Mouse (Mus musculus): ENCODE results near the gene Mfsd14b. TPM values are rescaled to one million over a fixed set of nuclear protein-coding genes. Genes with fewer than 3 reads are reported as not detected.

Gene Mfsd14b
- polyA plus RNA-seq, 1 experiment: 0.66 TPM

- peaks cover 13% of the 10 kb centered on the region for H3K4me1 ChIP-seq (ENCODE audit: control insufficient read depth)
- peaks cover 24% of the 10 kb centered on the region for H3K36me3 ChIP-seq (ENCODE audit: control insufficient read depth)
- no peaks in the 10 kb centered on the region for H3K9me3 ChIP-seq (ENCODE audit: control insufficient read depth, low read length)
- no peak for TF ChIP-seq GATA1 (IDR thresholded peaks at IDR 0.05; ENCODE audit: low read length)
- TF ChIP-seq TAL1 (IDR thresholded peaks at IDR 0.05; ENCODE audit: low read length): no peak
- H3K27me3 ChIP-seq (ENCODE audit: control insufficient read depth): no peaks in the 10 kb centered on the region
- H3K4me3 ChIP-seq (replicated peaks): no peak overlapping the region
These were observed 12.1 kb downstream of the Mfsd14b start for GRCm38 (mm10) chr13:65100678-65101077.

GRCm38 (mm10) chr13:65097018-65097417 lies 15.8 kb downstream of the Mfsd14b start:
- Histone ChIP-seq H3K36me3 (ENCODE audit: control insufficient read depth) (peaks cover 29% of the 10 kb centered on the region), H3K9me3 (ENCODE audit: control insufficient read depth, low read length) (no peaks in the 10 kb centered on the region), H3K27me3 (ENCODE audit: control insufficient read depth) (no peaks in the 10 kb centered on the region), H3K4me1 (ENCODE audit: control insufficient read depth) (peaks cover 9% of the 10 kb centered on the region), H3K4me3 (replicated peaks) (no peak overlapping the region)
- no peak for TF ChIP-seq GATA1 (IDR thresholded peaks at IDR 0.05; ENCODE audit: low read length)
- no peak for TF ChIP-seq TAL1 (IDR thresholded peaks at IDR 0.05; ENCODE audit: low read length)

- Histone ChIP-seq H3K4me1 (ENCODE audit: control insufficient read depth) (peaks cover 8% of the 10 kb centered on the region), H3K9me3 (ENCODE audit: control insufficient read depth, low read length) (no peaks in the 10 kb centered on the region), H3K36me3 (ENCODE audit: control insufficient read depth) (peaks cover 29% of the 10 kb centered on the region), H3K27me3 (ENCODE audit: control insufficient read depth) (no peaks in the 10 kb centered on the region), H3K4me3 (replicated peaks) (no peak overlapping the region)
- no peak for TF ChIP-seq TAL1 (IDR thresholded peaks at IDR 0.05; ENCODE audit: low read length)
- TF ChIP-seq GATA1 (IDR thresholded peaks at IDR 0.05; ENCODE audit: low read length): no peak
These were observed 16.9 kb downstream of the Mfsd14b start for GRCm38 (mm10) chr13:65095923-65096322.

- TF ChIP-seq TAL1 (IDR thresholded peaks at IDR 0.05; ENCODE audit: low read length): no peak
- TF ChIP-seq GATA1 (IDR thresholded peaks at IDR 0.05; ENCODE audit: low read length): no peak
- Histone ChIP-seq H3K9me3 (ENCODE audit: control insufficient read depth, low read length) (no peaks in the 10 kb centered on the region), H3K27me3 (ENCODE audit: control insufficient read depth) (no peaks in the 10 kb centered on the region), H3K36me3 (ENCODE audit: control insufficient read depth) (peaks cover 76% of the 10 kb centered on the region), H3K4me1 (ENCODE audit: control insufficient read depth) (no peaks in the 10 kb centered on the region), H3K4me3 (replicated peaks) (no peak overlapping the region)
These were observed 42.8 kb downstream of the Mfsd14b start for GRCm38 (mm10) chr13:65069969-65070368.

GRCm38 (mm10) chr13:65052660-65053059 lies 60.1 kb downstream of the Mfsd14b start, which contains the start of gene Prss47:
Gene Prss47 (minus strand): TSS chr13:65052760.
- Histone ChIP-seq H3K27me3 (ENCODE audit: control insufficient read depth) (no peaks in the 10 kb centered on the region), H3K9me3 (ENCODE audit: control insufficient read depth, low read length) (no peaks in the 10 kb centered on the region), H3K4me3 (replicated peaks) (no peak within 1 kb of the TSS), H3K4me1 (ENCODE audit: control insufficient read depth) (no peaks in the 10 kb centered on the region), H3K36me3 (ENCODE audit: control insufficient read depth) (no peaks in the 10 kb centered on the region)
- TF ChIP-seq GATA1 (IDR thresholded peaks at IDR 0.05; ENCODE audit: low read length): no peak
- no peak for TF ChIP-seq TAL1 (IDR thresholded peaks at IDR 0.05; ENCODE audit: low read length)

GRCm38 (mm10) chr13:65035057-65035456 lies 77.7 kb downstream of the Mfsd14b start:
- Histone ChIP-seq H3K36me3 (ENCODE audit: control insufficient read depth) (no peaks in the 10 kb centered on the region), H3K9me3 (ENCODE audit: control insufficient read depth, low read length) (no peaks in the 10 kb centered on the region), H3K27me3 (ENCODE audit: control insufficient read depth) (no peaks in the 10 kb centered on the region), H3K4me3 (replicated peaks) (no peak overlapping the region), H3K4me1 (ENCODE audit: control insufficient read depth) (no peaks in the 10 kb centered on the region)
- TF ChIP-seq GATA1 (IDR thresholded peaks at IDR 0.05; ENCODE audit: low read length): no peak

- Histone ChIP-seq H3K9me3 (ENCODE audit: control insufficient read depth, low read length) (no peaks in the 10 kb centered on the region), H3K4me1 (ENCODE audit: control insufficient read depth) (no peaks in the 10 kb centered on the region), H3K4me3 (replicated peaks) (no peak within 1 kb of the TSS), H3K27me3 (ENCODE audit: control insufficient read depth) (no peaks in the 10 kb centered on the region), H3K36me3 (ENCODE audit: control insufficient read depth) (no peaks in the 10 kb centered on the region)
- TF ChIP-seq GATA1 (IDR thresholded peaks at IDR 0.05; ENCODE audit: low read length) (no peak), TAL1 (IDR thresholded peaks at IDR 0.05; ENCODE audit: low read length) (no peak)
These were observed 80.0 kb downstream of the Mfsd14b start, which contains the start of gene Spata31d1c for GRCm38 (mm10) chr13:65032758-65033157. Gene Spata31d1c (plus strand): TSS chr13:65033058.

Other genes starting within 250 kb of the Mfsd14b start
- gene Cntnap3, start 209.0 kb downstream of the Mfsd14b start, polyA plus RNA-seq (2012): not detected in 2 replicates
- gene Spata31, start 195.6 kb downstream of the Mfsd14b start, polyA plus RNA-seq (2012): not detected in 2 replicates
- not detected in 2 replicates for gene Spata31d1c, start 79.9 kb downstream of the Mfsd14b start, polyA plus RNA-seq (2012)
- gene Prss47, start 60.2 kb downstream of the Mfsd14b start, polyA plus RNA-seq (2012): not detected in 2 replicates
- gene Olfr465-ps1, start 25.1 kb upstream of the Mfsd14b start, polyA plus RNA-seq (2012): not detected in 2 replicates
- gene Olfr466, start 37.3 kb upstream of the Mfsd14b start, polyA plus RNA-seq (2012): not detected in 2 replicates
- not detected in 2 replicates for gene Nlrp4f, start 93.0 kb upstream of the Mfsd14b start, polyA plus RNA-seq (2012)
- 0.07 TPM in 1 of 2 replicates, not detected in the other for gene Gm10775, start 146.6 kb upstream of the Mfsd14b start, polyA plus RNA-seq (2012)
- gene Zfp369, start 165.8 kb upstream of the Mfsd14b start, polyA plus RNA-seq (2012): 0.56 and 0.70 TPM in 2 replicates

All from erythroblast, embryonic 14.5 days (primary cell).